Mouse (Mus musculus) 3134 (cell line): ENCODE results near the gene Mcur1.

ENCODE experiments used
- DNase-seq: peaks from one replicate; pipeline ENCODE4 v3.0.0-alpha.2; 2011; ENCODE audit warnings: low spot score; ENCODE audit not compliant: insufficient read length; ENCODE audit errors: extremely low read depth

Gene Mcur1

DNA sequence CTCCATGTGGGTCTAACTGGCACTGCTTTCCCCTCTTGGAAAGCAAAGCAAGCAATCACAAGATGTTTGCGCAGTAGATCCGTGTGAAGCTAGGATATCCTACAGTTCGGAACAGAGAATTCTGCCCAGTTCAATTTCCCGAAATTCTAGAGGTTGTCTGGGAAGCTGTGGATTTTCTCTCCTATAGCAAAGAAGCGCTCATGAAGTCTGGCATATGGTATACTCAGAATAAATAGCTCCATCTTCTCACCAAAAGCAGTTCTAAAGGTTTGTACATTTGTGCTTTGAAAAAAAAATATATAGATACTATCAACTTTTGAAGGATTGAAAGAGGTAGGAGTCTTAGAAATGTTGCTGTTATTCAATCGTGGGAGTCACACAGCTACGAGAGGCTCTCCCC is 64.3 kb downstream of the Mcur1 start:
- no peak for DNase-seq

DNA sequence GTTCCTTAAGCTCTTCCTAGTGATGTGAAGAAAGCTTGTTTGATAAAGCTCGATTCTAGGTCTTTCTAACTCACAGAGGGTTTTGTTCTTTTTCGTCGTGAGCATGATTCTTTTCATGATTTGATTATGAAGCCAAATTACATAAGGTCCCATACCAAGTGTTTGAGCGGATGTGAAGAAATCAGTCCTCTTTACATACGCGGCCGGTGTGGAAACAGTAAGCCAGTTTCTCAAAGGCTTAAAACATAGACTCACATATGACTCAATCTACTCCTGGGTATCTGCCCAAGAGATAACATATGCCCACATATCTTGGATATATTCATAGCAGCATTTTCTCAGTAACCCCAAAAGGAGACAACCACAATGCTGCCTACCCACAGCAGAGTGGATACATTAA is 66.3 kb downstream of the Mcur1 start:
- DNase-seq: no peak

DNA sequence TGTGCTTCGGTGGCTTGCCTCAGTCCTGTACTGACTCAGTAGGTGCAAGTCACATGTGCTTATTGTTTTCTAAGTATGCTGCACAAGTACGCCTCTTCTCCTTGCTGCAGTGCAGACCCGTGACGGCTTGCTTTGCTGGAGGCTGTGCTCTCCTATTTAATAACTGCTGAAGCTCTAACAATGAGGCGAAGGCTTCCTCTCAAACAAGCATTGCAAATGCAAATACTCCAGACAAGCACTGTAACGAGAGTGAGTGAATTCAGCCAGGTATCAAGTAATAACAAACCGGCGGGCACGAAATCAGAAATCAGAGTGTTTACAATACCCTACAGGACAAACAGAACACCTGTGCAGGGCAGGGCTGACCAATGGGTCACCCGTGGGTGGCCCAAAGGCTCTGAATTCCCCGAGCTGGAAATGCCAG is 66.9 kb downstream of the Mcur1 start:
- DNase-seq: no peak
